Mouse (Mus musculus) neural tube, embryonic 14.5 days (tissue): Measurements from ENCODE around the gene Fcgr3. TPM values are rescaled to one million over a fixed set of nuclear protein-coding genes. Genes with fewer than 3 reads are reported as not detected.
A peak's percentile ranks its signal among the peaks of the same experiment; 100 is the strongest.

Experiments used
- ATAC-seq: fragments of 200-750 bp; cut with Nextera tagmentation; 2 replicates; pipeline ENCODE4 v1.8.0; 2017; ENCODE audit warnings: low read depth, mild to moderate bottlenecking, moderate TSS enrichment, moderate library complexity
- H3K27ac ChIP-seq: fragments of 300-500 bp; sonication (generic); 2 replicates; pipeline ENCODE4 v1.5.1; 2014; ENCODE audit warnings: low read depth, mild to moderate bottlenecking, control low read depth, low read length, moderate library complexity, mixed read lengths
- H3K27me3 ChIP-seq: fragments of 300-500 bp; sonication (generic); 2 replicates; pipeline ENCODE4 v1.6.1; 2014; ENCODE audit warnings: low read length; ENCODE audit not compliant: control insufficient read depth, insufficient read depth
- H3K36me3 ChIP-seq: fragments of 300-500 bp; sonication (generic); 2 replicates; pipeline ENCODE4 v1.6.1; 2014; ENCODE audit warnings: low read length, mixed read lengths; ENCODE audit not compliant: control insufficient read depth, insufficient read depth
- H3K4me1 ChIP-seq: fragments of 300-500 bp; sonication (generic); 2 replicates; pipeline ENCODE4 v1.6.1; 2014; ENCODE audit warnings: low read length; ENCODE audit not compliant: control insufficient read depth, insufficient read depth
- H3K4me2 ChIP-seq: fragments of 300-500 bp; sonication (generic); 2 replicates; pipeline ENCODE4 v1.6.1; 2014; ENCODE audit warnings: mild to moderate bottlenecking, low read depth, low read length, control low read depth
- H3K4me3 ChIP-seq: fragments of 300-500 bp; sonication (generic); 2 replicates; pipeline ENCODE4 v1.5.1; 2014; ENCODE audit warnings: low read depth, low read length, control low read depth, mixed read lengths
- H3K9ac ChIP-seq: fragments of 300-500 bp; sonication (generic); replicated peaks from 2 replicates; pipeline ENCODE4 v1.6.1; 2014; ENCODE audit warnings: low read depth, mild to moderate bottlenecking, control low read depth, low read length, mixed read lengths
- H3K9me3 ChIP-seq: fragments of 300-500 bp; sonication (generic); 2 replicates; pipeline ENCODE4 v1.6.1; 2016; ENCODE audit warnings: low read length; ENCODE audit not compliant: control insufficient read depth
- WGBS: fragments of 180-500 bp; shearing (Covaris S2); extraction: QIAGEN DNeasy Blood & Tissue Kit; methylation state at CpG from one replicate; pipeline ENCODE4 v1.1.7; 2014; 5-methylcytosine and 5-hydroxymethylcytosine counted together
- polyA plus RNA-seq: library from polyadenylated mRNA; unstranded; fragments of >200 nt; fragmentation: Nextera tagmentation; extraction: Ambion mirVana; gene quantifications from 2 replicates; pipeline ENCODE4 v1.2.1, GENCODE M21; 2014

Gene Fcgr3
- polyA plus RNA-seq, 1 experiment from 2014 or later, result 5.5 TPM

DNA sequence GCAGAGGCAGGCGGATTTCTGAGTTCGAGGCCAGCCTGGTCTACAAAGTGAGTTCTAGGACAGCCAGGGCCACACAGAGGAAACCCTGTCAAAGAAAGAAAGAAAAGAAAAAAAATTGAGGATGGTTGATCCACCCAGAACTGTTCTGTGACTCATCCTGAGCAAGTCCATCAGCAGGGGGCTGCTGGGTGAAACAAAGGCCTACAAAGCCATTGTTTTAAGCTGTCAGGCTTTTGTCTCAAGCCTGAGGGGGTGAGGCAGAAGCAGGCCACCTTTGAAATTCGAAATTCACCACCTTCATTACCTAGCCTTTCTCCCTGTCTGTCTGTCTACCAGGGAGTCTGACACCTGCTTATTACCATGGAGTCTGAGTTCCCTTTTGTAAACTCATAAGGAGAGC, 18.2 kb downstream of the Fcgr3 start:
- Histone ChIP-seq H3K4me1 (no peaks in the 10 kb centered on the region), H3K9me3 (no peaks in the 10 kb centered on the region), H3K27me3 (no peaks in the 10 kb centered on the region), H3K4me3 (no peak overlapping the region), H3K9ac (no peak overlapping the region), H3K36me3 (no peaks in the 10 kb centered on the region), H3K27ac (no peak overlapping the region), H3K4me2 (no peak overlapping the region)
- 73% methylated on average over 3 of the region's 3 CpGs for WGBS
- no peak for ATAC-seq

DNA sequence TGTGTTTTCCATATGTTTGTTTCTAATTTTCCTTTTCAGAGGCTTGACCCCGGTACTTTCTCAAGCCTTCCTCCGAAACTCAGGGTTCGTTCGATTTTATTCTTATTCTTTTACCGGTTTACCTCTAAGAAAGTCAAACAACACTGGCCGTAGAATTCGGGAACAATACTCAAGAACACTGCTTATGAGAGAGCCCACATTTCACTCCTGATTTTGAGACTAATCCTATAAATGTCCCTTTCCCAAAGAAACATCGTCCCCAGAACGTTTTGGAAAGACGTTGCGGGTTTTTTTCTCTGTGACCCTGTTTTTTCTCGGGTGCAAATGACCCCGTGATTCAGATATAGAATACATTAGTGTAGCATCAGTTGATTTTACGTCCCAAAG, 19.7 kb downstream of the Fcgr3 start:
- H3K36me3 ChIP-seq, result no peaks in the 10 kb centered on the region
- no peak overlapping the region for H3K27ac ChIP-seq
- no peaks in the 10 kb centered on the region for H3K9me3 ChIP-seq
- H3K9ac ChIP-seq, result no peak overlapping the region; the same call in 1 of the 2 replicates
- peak; percentile 3 for ATAC-seq
- H3K27me3 ChIP-seq, result no peaks in the 10 kb centered on the region
- peak overlapping the region; percentile 55 for H3K4me3 ChIP-seq
- 4% methylated on average over 14 of the region's 14 CpGs for WGBS
- no peaks in the 10 kb centered on the region for H3K4me1 ChIP-seq
- H3K4me2 ChIP-seq, result peak overlapping the region; percentile 48

DNA sequence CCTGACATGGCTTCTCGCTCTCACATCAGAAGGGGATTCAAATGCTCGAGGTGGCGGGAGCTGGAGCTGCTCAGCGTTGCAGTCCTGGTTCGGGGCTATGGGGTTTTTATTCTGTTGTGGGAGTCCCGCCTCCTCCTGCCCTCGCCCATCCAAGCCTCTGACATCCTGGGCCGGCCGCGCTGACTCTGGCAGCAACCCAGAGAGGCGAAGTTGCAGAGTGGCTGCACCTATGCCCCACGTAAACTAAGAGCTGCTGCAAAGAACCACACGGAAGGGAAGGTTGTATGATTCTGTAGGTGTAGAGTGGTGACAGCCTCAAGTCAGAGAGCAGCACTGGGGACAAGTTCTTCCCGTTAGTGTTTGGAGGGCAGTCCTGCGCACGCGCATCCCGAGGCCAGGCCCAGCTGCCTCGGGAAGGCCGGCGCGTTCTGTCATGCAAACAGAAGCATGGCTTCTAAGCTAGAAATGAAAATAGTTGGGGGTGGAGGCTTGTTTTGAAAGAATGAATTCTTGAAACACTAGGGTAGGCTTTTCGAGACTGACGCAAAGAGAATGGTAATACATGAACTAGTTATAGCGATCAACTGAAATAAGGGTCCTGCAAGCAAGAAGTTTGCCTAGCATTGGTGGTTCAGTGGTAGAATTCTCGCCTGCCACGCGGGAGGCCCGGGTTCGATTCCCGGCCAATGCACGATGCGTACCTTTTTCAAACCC, 20.2 kb downstream of the Fcgr3 start:
- no peaks in the 10 kb centered on the region for H3K4me1 ChIP-seq
- peak overlapping the region; percentile 55 for H3K4me3 ChIP-seq
- no peaks in the 10 kb centered on the region for H3K9me3 ChIP-seq
- H3K4me2 ChIP-seq, result peak overlapping the region; percentile 48
- no peaks in the 10 kb centered on the region for H3K36me3 ChIP-seq
- peak; percentile 94 for ATAC-seq
- H3K9ac ChIP-seq, result peak overlapping the region; percentile 47; the same call in 1 of the 2 replicates
- peak overlapping the region; percentile 80 for H3K27ac ChIP-seq
- under 1% methylated on average over 33 of the region's 33 CpGs for WGBS
- no peaks in the 10 kb centered on the region for H3K27me3 ChIP-seq

DNA sequence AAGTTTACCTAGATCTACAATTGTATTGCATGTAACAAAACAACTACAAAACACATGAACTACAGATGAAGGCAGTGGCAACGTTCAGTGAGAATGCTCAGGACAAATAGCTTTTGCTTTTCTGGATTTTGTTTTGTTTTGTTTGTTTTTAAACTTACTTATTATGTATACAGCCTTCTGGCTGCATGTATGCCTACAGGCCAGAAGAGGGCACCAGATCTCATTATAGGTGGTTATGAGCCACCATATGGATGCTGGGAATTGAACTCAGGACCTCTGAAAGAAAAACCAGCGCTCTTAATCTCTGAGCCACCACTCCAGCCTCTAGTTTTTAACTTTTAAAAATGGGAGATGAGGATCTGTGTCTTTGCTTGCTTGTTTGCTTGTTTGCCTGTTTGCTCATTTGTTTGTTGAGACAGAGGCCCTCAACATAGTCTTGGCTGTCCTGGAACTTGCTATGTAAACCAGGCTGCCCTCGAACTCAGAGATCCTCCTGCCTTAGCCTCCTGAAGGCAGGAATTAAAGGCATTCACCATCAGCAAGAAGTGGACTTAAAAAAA, 21.1 kb downstream of the Fcgr3 start:
- Histone ChIP-seq H3K36me3 (no peaks in the 10 kb centered on the region), H3K27ac (peak overlapping the region; percentile 80), H3K4me1 (no peaks in the 10 kb centered on the region), H3K4me2 (peak overlapping the region; percentile 48), H3K4me3 (peak overlapping the region; percentile 55), H3K27me3 (no peaks in the 10 kb centered on the region), H3K9ac (peak overlapping the region; percentile 47; the same call in 1 of the 2 replicates), H3K9me3 (no peaks in the 10 kb centered on the region)
- WGBS, result 72% methylated on average over 3 of the region's 3 CpGs
- ATAC-seq, result no peak

DNA sequence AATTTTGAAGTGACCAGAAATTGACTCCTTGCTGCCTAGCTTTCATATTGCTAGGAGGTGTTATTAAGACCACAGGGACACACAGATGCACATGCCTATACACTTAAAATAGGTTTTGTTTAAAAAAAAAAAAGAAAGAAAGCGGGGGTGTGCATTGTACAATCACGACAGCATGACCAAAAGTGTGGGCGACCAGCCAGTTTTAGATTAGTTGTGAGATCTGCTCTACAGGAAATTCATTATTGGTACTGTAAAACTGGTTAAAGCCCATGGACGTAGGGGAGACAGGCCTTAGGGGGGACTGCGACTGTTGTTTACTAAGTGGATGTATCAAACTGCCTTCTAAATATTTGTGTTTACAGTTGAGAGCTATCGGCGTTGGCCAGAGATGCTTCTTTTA, 24.9 kb downstream of the Fcgr3 start:
- Histone ChIP-seq H3K4me3 (no peak overlapping the region), H3K4me1 (0 out of 2 replicates have a peak, but pooled peaks cover 1% of the 10 kb centered on the region), H3K9me3 (no peaks in the 10 kb centered on the region), H3K4me2 (no peak overlapping the region), H3K27ac (no peak overlapping the region), H3K27me3 (peaks cover 3% of the 10 kb centered on the region; the same call in 1 of the 2 replicates), H3K36me3 (no peaks in the 10 kb centered on the region), H3K9ac (no peak overlapping the region)
- 93% methylated on average over 7 of the region's 7 CpGs for WGBS
- ATAC-seq, result no peak

DNA sequence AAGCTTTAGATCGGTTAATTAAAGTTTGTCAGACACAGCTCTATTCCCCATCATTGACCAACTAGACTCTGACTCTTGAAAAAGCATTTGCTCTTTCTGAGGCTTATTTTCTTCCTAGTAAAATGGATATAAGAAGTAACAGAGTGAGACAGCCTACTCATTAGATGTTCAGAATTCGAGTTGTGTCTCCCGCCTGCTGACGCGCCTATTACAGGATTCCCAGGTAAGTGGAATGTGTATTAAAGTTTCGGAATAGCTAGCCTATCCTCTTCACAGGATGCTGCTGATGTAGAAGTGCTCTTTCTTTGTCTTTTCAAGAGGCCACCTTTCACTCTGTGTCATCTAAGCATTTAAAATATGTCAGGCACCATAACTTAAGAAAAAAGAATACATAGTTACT, 25.6 kb downstream of the Fcgr3 start:
- no peak overlapping the region for H3K27ac ChIP-seq
- no peaks in the 10 kb centered on the region for H3K9me3 ChIP-seq
- 0 out of 2 replicates have a peak, but pooled peaks cover 3% of the 10 kb centered on the region for H3K4me1 ChIP-seq
- H3K9ac ChIP-seq, result no peak overlapping the region
- ATAC-seq, result no peak
- H3K4me3 ChIP-seq, result no peak overlapping the region
- no peaks in the 10 kb centered on the region for H3K36me3 ChIP-seq
- peaks cover 3% of the 10 kb centered on the region; the same call in 1 of the 2 replicates for H3K27me3 ChIP-seq
- 81% methylated on average over 6 of the region's 6 CpGs for WGBS
- H3K4me2 ChIP-seq, result no peak overlapping the region

DNA sequence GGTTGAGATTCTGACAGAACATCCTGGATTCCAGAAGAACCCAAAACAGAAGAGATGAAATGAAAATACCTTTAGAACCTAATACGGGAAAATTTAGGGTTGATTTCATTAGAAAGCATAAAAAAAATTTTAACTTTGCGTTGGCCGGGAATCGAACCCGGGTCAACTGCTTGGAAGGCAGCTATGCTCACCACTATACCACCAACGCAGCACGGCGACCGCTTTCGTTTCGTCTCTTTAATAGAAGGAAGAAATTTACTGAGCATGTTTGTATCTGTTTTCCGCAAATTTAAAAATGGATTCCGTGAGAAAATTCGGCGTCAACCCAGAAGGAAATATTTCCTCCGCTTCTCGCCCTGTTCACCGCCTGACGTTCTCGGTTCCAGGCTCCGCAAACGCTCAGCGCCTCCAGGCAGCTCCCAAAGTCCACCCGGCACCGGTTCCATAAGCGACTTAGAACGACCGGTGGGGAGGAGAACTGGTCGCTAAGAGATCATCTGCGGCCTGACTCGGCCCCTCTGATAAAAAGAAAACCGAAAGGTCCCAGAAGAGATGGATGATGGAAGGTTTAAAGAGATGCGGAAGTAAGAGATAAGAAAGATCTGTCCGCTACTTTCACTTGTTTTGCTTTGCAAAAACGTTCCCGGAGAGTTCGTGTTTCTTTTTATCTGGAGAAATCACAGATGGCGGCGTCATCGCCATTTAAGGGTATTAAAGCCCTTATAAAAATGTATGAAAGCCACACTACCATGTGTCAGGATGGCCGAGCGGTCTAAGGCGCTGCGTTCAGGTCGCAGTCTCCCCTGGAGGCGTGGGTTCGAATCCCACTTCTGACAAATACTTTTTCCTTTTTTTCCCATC, 26.6 kb downstream of the Fcgr3 start:
- ATAC-seq, result peak; percentile 87
- Histone ChIP-seq H3K4me2 (peak overlapping the region; percentile 37), H3K9me3 (no peaks in the 10 kb centered on the region), H3K36me3 (no peaks in the 10 kb centered on the region), H3K27ac (peak overlapping the region; percentile 91), H3K27me3 (peaks cover 3% of the 10 kb centered on the region; the same call in 1 of the 2 replicates), H3K4me1 (0 out of 2 replicates have a peak, but pooled peaks cover 3% of the 10 kb centered on the region), H3K4me3 (peak overlapping the region; percentile 94), H3K9ac (peak overlapping the region; percentile 80)
- under 1% methylated on average over 47 of the region's 47 CpGs for WGBS

DNA sequence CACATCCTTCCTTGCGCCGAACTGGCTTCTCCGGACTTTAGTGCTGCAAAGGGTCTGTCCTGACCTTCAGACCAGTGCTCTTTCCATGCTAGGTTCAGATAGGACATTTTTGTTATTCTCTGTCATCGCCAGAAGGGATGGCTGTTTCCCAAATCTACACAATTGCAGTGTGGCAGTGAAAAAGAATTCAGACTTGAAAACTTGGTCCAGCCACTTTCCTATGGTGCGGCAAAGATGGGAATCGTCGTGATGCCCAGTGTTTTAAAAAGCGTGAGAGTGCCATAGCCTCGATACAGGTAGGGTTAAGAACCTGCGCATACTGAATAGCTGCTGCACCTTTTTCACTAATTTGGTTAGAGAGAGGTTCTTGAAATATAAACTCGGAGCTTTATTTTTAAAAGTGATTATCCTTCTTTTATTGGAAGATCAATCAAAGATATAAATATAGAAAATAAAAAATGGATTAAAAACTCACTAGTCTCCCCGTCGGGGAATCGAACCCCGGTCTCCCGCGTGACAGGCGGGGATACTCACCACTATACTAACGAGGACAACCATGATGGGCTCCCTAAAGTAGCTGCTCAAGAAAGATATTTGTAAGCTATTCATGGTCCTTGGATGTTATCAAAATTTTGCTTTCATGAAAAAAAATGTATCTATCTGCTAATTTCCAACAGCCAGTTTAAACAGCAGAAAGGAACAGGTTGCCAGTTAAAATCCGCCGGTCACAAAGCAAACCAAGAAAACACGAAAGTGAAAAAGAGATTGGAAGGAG, 28.0 kb downstream of the Fcgr3 start:
- Histone ChIP-seq H3K36me3 (no peaks in the 10 kb centered on the region), H3K27ac (no peak overlapping the region), H3K4me1 (0 out of 2 replicates have a peak, but pooled peaks cover 3% of the 10 kb centered on the region), H3K27me3 (peaks cover 3% of the 10 kb centered on the region; the same call in 1 of the 2 replicates), H3K9me3 (no peaks in the 10 kb centered on the region), H3K4me2 (peak overlapping the region; percentile 61), H3K9ac (no peak overlapping the region; the same call in 1 of the 2 replicates), H3K4me3 (peak overlapping the region; percentile 36)
- peak; percentile 69 for ATAC-seq
- 4% methylated on average over 22 of the region's 22 CpGs for WGBS
